Mouse (Mus musculus): ENCODE results near the gene Tcap. TPM values are rescaled to one million over a fixed set of nuclear protein-coding genes. Genes with fewer than 3 reads are reported as not detected.
A peak's percentile ranks its signal among the peaks of the same experiment; 100 is the strongest.

The Tcap gene
- polyA plus RNA-seq, 1 experiment from 2014 or later = 0.35 TPM

DNA sequence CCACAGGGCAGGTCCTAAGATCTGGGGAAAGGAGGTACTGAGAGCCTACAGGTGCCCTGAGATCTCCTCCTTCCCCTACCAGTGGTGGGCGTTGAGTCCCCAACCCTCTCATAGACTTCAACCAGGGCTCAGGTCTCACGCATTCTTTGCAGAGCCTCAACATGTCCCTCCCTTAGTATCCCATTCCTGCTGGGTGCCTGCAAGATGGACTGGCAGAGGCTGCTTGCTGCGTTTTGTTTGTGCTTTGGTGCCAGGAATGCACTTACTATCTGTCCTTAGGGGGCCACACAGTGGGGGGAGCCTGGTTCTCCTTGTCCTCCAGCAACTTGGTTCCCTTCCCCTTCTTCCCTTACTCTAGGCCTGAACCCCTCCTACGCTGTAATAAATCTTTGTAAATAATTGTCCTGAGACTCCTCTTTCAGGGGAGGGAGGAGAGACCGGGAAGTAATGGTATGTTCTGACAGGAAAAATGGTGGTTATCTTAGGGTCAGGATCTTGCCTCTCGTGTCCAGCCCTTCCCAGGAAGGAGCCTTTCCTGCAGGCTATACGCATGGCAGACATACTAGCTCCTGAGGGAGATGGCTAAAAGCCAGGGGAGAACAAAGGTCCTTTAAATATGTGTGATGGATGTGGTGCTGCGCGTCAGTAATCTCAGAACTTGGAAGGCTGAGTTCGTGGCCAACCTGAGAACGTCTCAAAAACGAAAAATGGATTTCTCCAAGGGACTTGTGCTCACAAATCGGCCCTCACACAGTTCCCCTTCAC, 26.0 kb upstream of the Tcap start:
- ATAC-seq (ENCODE audit: low FRiP score) = peak; percentile 9; the same call in 1 of the 2 replicates
- 8% methylated on average over 13 of the region's 13 CpGs for WGBS
- Histone ChIP-seq H3K4me1 (replicated peaks) (peaks cover 47% of the 10 kb centered on the region), H3K4me2 (peak overlapping the region; percentile 88), H3K27ac (peak overlapping the region; percentile 90), H3K9me3 (no peaks in the 10 kb centered on the region), H3K27me3 (peaks cover 29% of the 10 kb centered on the region), H3K36me3 (no peaks in the 10 kb centered on the region), H3K9ac (peak overlapping the region; percentile 78), H3K4me3 (peak overlapping the region; percentile 65)

DNA sequence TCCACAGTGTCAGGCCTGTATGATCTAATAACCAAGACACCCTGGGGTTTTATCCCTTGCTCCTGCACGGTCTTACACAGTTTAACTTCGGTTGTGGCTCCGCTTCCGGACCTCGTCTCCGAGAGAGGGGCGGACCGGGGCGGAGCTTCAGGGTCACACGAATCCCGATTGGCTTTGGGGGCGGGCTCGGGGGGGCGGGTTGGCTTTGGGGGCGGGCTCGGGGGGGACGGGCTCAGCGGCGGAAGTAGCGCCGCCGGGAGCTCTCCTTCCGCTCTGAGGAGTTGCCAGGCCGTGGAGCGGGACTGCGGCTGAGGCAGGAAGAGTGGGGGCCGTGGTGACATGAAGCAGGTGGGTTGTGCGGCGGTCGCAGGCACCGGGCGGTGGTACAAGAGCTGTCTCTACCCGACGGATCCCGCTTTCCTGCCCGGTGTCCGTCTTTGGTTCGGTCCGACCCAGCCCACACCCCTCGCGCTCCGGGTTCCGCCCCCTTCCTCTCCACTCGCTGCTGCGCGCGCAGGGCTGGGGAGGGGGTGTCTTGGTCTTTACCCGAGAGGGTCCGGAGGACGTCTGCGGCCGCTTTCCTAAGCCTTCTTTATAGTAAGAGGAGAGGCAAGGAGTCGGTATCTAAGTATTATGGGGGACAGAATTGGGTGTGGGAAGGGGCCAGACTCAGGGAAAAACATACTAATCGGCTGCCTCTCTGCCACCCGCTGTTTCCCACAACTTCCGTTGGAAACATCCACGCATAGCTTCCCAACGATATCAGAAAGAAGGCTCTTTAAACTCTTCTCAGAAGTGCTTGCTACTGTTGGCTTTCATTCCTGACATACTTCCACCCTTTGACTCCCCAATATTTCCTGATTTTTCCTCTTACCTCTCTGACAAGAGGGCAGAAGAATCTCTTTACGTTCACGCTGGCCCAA, 25.2 kb upstream of the Tcap start, which contains the start of gene Stard3:
TSS of gene Stard3 (plus strand) at position 208 of the 923 bp plus-strand sequence.
- Histone ChIP-seq H3K27me3 (peaks cover 20% of the 10 kb centered on the region), H3K9ac (peak within 1 kb of the TSS; percentile 78), H3K9me3 (no peaks in the 10 kb centered on the region), H3K36me3 (no peaks in the 10 kb centered on the region), H3K4me2 (peak within 1 kb of the TSS; percentile 88), H3K27ac (peak within 1 kb of the TSS; percentile 90), H3K4me1 (replicated peaks) (peaks cover 53% of the 10 kb centered on the region), H3K4me3 (peak within 1 kb of the TSS; percentile 65)
- WGBS = under 1% methylated on average over 60 of the region's 60 CpGs
- peak; percentile 85 for ATAC-seq (ENCODE audit: low FRiP score)

DNA sequence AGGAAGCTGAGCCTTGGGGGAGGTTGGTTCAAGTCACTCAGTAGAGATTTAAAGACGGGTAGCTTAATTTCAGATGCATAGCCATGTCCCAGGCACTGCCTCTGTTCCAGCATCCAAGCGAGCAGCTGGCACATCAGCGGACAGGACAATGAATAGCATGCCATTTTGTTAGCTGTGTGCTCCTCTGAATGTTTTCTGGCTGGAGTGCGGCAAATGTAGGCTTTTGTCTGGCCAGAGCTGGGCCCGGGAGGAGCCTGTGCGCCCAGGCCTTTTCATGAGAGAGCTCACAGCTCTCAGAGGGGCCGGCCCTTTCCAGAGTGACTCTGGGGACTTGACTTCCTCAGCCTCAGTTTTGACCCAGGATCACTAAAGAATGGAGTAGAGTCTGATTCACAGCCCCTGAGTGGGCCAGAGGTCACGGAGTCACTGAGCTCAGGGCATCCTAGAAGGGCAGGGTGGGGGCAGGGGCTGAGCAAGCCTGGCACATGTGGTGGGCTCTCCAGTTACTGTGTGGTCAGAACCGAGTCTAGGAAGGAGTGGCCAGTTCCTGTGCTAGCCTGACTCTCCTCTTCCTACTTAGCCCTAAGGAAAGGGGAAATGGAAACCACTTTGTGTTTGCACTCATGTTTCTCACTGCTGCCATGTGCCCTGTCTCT, 22.6 kb upstream of the Tcap start:
- H3K27ac ChIP-seq = peak overlapping the region; percentile 81
- H3K36me3 ChIP-seq = no peaks in the 10 kb centered on the region; the same call in 1 of the 2 replicates
- no peak for ATAC-seq (ENCODE audit: low FRiP score)
- peaks cover 53% of the 10 kb centered on the region for H3K4me1 ChIP-seq (replicated peaks)
- 20% methylated on average over 9 of the region's 9 CpGs for WGBS
- H3K4me3 ChIP-seq = no peak overlapping the region
- H3K9ac ChIP-seq = peak overlapping the region; percentile 65
- H3K9me3 ChIP-seq = no peaks in the 10 kb centered on the region
- no peaks in the 10 kb centered on the region for H3K27me3 ChIP-seq
- H3K4me2 ChIP-seq = peak overlapping the region; percentile 28

DNA sequence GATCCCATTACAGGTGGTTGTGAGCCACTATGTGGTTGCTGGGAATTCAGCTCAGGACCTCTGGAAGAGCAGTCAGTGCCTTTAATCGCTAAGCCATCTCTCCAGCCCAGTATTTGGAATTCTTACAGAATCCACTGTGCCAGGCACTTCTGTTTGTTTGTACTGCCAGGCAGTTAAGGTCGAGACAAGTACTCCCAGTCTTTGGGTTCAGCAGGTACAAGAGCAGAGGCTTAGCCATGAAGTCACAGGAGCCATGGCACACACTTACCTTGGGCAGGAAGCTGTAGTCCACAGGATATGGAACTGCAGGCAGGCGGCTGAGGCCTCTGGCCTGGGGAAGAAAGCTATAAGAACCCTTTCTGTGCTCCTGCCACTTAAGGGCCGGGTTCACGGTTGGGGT, 19.8 kb upstream of the Tcap start:
- no peaks in the 10 kb centered on the region for H3K9me3 ChIP-seq
- no peaks in the 10 kb centered on the region; the same call in 1 of the 2 replicates for H3K36me3 ChIP-seq
- H3K4me1 ChIP-seq (replicated peaks) = peaks cover 44% of the 10 kb centered on the region
- no peak overlapping the region for H3K27ac ChIP-seq
- WGBS = 91% methylated on average over 5 of the region's 5 CpGs
- H3K27me3 ChIP-seq = no peaks in the 10 kb centered on the region
- ATAC-seq (ENCODE audit: low FRiP score) = no peak
- H3K4me2 ChIP-seq = no peak overlapping the region
- H3K4me3 ChIP-seq = no peak overlapping the region
- H3K9ac ChIP-seq = no peak overlapping the region

DNA sequence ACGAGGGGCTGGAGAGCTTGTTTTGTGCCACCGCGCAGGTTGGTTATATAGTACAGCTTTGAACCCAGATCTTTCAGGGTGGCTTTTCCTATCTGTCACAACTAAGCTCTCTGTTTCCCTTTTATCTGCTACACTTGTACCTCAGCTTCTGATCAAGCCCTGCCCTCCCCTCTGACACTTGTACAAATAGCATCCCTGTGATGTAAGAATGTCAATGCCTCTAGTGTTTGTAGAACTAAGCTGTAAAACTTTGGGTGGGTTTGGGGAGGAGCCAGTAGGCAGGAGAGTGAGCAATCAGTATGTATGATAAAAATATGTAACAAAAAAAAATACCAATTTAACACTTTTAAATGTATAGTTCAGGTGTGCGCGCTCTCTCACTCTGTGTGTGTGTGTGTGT, 19.2 kb upstream of the Tcap start:
- Histone ChIP-seq H3K9ac (no peak overlapping the region), H3K4me3 (no peak overlapping the region), H3K27me3 (no peaks in the 10 kb centered on the region), H3K4me2 (no peak overlapping the region), H3K36me3 (no peaks in the 10 kb centered on the region; the same call in 1 of the 2 replicates), H3K27ac (no peak overlapping the region), H3K9me3 (no peaks in the 10 kb centered on the region), H3K4me1 (replicated peaks) (peaks cover 38% of the 10 kb centered on the region)
- WGBS = 95% methylated on average over 5 of the region's 5 CpGs
- no peak for ATAC-seq (ENCODE audit: low FRiP score)

DNA sequence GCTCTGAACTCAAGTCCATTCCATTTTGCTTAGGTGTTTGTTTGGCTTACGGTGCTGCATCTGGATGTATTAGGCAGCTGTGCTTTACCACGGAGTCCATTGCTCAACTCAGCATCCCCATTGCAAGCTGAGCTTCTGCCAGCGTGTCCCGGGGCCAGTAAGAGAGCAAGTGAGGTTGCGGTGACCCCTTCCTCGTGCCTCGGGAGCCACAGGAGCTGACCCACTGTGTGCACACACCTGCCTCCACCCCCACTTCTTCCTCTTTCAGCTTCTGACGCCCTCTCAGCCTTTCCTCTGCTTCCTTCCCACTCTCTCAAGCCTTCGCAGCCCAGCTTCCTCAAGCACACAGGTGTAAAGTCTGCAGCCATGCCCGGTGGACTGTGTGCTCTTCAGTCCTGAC, 17.3 kb upstream of the Tcap start:
- Histone ChIP-seq H3K9me3 (no peaks in the 10 kb centered on the region), H3K27ac (no peak overlapping the region), H3K9ac (no peak overlapping the region), H3K36me3 (no peaks in the 10 kb centered on the region; the same call in 1 of the 2 replicates), H3K4me3 (no peak overlapping the region), H3K4me2 (no peak overlapping the region), H3K4me1 (replicated peaks) (peaks cover 32% of the 10 kb centered on the region), H3K27me3 (no peaks in the 10 kb centered on the region)
- 84% methylated on average over 10 of the region's 10 CpGs for WGBS
- no peak for ATAC-seq (ENCODE audit: low FRiP score)

DNA sequence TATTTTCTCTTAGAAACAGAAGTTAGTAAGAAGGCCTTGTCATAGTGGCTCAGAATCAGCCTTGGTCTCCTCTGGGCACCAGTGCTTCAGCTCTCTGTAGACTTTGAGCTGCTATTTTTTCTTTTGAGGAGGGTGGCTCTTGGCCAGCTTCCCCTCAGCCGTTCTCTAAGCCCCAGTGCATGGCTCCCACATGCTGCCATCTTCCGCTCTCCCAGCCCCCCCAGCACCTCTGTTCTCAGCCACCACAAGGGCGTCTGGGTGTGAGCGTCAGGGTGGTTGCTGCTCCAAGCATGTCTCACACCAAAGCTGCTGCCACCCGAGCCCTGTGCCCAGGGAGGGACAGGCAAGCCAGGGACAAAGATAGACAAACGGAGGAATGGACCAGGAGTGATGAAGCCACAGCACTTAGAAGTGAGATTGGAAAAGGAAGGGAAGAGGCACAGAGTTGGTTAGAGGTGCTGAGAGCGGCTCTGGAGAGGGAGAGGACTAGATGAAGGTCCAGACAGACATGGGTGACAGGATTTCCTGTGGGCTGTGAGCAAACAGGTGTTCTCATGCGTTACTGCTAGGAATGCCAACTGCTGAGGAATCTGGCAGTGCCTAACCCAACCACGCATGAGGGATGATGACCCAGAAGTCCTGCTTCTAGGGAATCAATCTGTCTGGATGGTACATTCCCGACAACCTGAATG, 16.3 kb upstream of the Tcap start:
- Histone ChIP-seq H3K4me2 (no peak overlapping the region), H3K9ac (no peak overlapping the region), H3K27me3 (no peaks in the 10 kb centered on the region), H3K4me1 (replicated peaks) (peaks cover 32% of the 10 kb centered on the region), H3K9me3 (no peaks in the 10 kb centered on the region), H3K27ac (no peak overlapping the region), H3K4me3 (no peak overlapping the region), H3K36me3 (no peaks in the 10 kb centered on the region; the same call in 1 of the 2 replicates)
- WGBS = 83% methylated on average over 10 of the region's 10 CpGs
- no peak for ATAC-seq (ENCODE audit: low FRiP score)

DNA sequence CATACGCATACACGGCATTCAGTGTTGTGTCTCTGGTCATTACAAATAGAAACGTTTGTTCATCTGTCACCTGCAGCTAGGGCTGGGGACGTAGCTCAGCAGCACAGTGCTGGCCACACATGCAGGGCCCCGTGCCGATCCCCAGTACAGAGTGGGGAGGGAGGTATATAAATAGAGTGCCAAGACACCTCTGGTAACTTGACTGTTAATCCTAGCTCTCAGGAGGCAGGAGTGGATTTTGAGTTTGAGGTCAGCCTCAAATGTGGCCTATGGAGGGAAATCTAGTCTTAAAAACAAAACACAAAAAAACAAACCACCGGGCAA, 15.8 kb upstream of the Tcap start:
- Histone ChIP-seq H3K36me3 (no peaks in the 10 kb centered on the region; the same call in 1 of the 2 replicates), H3K27ac (no peak overlapping the region), H3K4me3 (no peak overlapping the region), H3K4me2 (no peak overlapping the region), H3K9ac (no peak overlapping the region), H3K4me1 (replicated peaks) (peaks cover 31% of the 10 kb centered on the region), H3K27me3 (no peaks in the 10 kb centered on the region), H3K9me3 (no peaks in the 10 kb centered on the region)
- 87% methylated on average over 7 of the region's 7 CpGs for WGBS
- ATAC-seq (ENCODE audit: low FRiP score) = no peak

DNA sequence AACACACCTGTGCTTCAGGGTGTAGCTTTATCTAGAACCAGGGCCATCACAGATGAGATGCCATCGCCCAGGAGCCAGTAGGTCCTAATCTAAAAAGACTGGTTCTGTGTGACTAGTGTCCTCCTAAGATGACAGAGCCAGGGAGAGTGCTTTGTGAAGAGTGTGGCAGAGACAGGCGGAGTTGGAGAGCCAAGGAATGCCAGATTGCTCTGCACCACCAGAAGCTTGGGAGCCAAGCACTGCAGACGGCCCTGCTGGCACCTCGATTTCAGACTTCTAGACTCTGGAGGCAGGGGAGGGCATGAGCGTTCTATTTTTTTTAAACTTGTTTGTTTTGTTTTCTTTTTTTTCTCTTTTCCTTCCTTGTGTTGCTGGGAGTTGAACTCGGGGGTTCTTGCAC, 14.3 kb upstream of the Tcap start:
- Histone ChIP-seq H3K36me3 (peaks cover 5% of the 10 kb centered on the region; the same call in 1 of the 2 replicates), H3K27ac (no peak overlapping the region), H3K4me1 (replicated peaks) (peaks cover 33% of the 10 kb centered on the region), H3K9ac (no peak overlapping the region), H3K4me2 (no peak overlapping the region), H3K27me3 (no peaks in the 10 kb centered on the region), H3K4me3 (no peak overlapping the region), H3K9me3 (no peaks in the 10 kb centered on the region)
- 78% methylated on average over 6 of the region's 6 CpGs for WGBS
- no peak for ATAC-seq (ENCODE audit: low FRiP score)

DNA sequence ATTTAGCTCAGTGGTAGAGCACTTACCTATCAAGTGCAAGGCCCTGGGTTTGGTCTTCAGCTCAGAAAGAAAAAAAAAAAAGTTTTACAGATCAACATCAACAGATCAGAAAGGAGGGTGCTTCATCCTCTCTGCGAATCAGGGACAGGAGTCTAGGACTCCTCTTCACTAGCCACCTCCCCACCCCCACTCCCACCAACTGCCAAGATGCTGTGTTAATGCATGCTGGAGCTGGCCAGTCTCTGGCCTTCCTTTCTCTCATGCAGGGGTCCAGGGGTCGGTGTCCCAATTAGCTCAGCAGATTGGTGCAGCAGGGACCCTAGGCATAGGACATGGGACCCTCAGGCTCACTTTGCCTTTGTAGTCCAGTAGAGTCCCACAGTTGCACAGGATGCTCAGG, 13.0 kb upstream of the Tcap start:
- Histone ChIP-seq H3K4me2 (no peak overlapping the region), H3K27me3 (no peaks in the 10 kb centered on the region), H3K36me3 (peaks cover 18% of the 10 kb centered on the region), H3K9me3 (no peaks in the 10 kb centered on the region), H3K27ac (no peak overlapping the region), H3K4me1 (replicated peaks) (peaks cover 41% of the 10 kb centered on the region), H3K4me3 (no peak overlapping the region), H3K9ac (no peak overlapping the region)
- ATAC-seq (ENCODE audit: low FRiP score) = no peak
- WGBS = 83% methylated on average over 2 of the region's 2 CpGs

DNA sequence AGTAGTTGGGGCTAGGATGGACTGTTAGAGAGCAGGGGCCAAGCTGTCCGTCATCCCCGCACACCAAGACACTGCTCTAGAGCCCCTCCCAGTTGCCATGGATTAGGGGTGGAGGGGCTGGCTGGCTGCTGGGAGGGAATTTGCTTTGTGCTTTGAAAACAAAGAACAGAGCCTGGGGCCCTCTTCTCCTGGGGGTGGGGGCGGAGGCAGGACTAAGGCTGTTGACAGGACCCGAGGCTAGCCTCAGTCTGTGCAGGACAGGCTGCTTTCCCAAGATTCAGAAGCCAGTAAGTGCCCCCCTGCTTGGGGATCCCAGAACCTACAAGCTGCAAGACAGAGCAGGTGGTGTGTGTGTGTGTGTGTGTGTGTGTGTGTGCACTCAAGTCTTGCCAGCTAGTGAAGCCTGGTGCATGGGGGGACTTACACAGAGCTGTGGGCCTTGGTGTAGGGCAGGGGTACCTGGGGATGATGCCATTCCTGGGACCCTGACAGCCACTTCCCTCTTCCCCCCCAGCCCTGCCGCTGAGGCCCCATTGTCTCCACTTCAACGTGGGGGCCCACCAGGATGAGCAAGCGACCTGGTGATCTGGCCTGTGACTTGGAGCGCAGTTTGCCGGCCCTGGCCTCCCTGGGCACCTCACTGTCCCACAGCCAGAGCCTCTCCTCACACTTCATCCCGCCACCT, 11.9 kb upstream of the Tcap start:
- Histone ChIP-seq H3K27ac (peak overlapping the region; percentile 61), H3K9me3 (no peaks in the 10 kb centered on the region), H3K9ac (peak overlapping the region; percentile 49; the same call in 1 of the 2 replicates), H3K27me3 (no peaks in the 10 kb centered on the region), H3K36me3 (peaks cover 29% of the 10 kb centered on the region), H3K4me3 (no peak overlapping the region), H3K4me1 (replicated peaks) (peaks cover 41% of the 10 kb centered on the region), H3K4me2 (peak overlapping the region; percentile 34)
- 29% methylated on average over 9 of the region's 10 CpGs for WGBS
- ATAC-seq (ENCODE audit: low FRiP score) = peak; percentile 66; the same call in 1 of the 2 replicates
